Mouse (Mus musculus): ENCODE data around the gene Zfp217. TPM values are rescaled to one million over a fixed set of nuclear protein-coding genes. Genes with fewer than 3 reads are reported as not detected.

Gene Zfp217
- total and polyA plus RNA-seq, 3 experiments, result 5.3 to 12.1 (median 10.0) TPM

DNA sequence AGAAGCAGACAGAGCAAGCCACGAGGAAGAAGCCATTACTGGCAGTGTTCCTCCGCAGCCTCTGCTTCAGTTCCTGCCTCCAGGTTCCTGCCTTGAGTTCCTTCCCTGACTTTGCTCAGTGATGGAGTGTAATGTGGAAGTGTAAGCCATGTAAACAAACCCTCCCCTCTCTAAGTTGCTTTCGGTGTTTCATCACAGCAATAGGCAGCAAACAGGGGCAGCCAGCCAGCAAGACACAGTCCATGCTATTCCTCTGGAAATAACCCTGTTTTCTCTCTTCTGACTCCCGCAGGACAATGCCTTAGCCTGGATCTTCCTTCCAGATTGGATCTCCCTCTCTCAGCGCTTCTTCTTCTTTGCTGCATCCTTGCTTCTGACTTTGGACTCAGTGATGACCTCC, 77.9 kb downstream of the Zfp217 start:
- Histone ChIP-seq H3K4me3 (replicated peaks in 1 of 3; ENCODE audit: low read depth in 2 of 3, low read length in 2 of 3, poor library complexity in 1 of 3) (no peak overlapping the region), H3K4me2 (ENCODE audit: insufficient read depth, low read depth, poor library complexity, severe bottlenecking) (no peak overlapping the region), H3K4me1 (ENCODE audit: control insufficient read depth in 1 of 2, insufficient read depth in 2 of 2) (no peaks in the 10 kb centered on the region), H3K27me3 (replicated peaks) (peaks cover 5% of the 10 kb centered on the region), H3K9me3 (replicated peaks; ENCODE audit: low read length) (peaks cover 11% of the 10 kb centered on the region), H3K27ac (ENCODE audit: insufficient read depth, low read depth) (no peak overlapping the region), H3K36me3 (replicated peaks in 1 of 2; ENCODE audit: control insufficient read depth in 1 of 2, insufficient read depth in 1 of 2, low read length in 1 of 2) (no peaks in the 10 kb centered on the region), H3K79me2 (replicated peaks; ENCODE audit: control insufficient read depth, extremely low read depth, insufficient read depth, poor library complexity, severe bottlenecking) (no peaks in the 10 kb centered on the region), H3K9ac (ENCODE audit: insufficient read depth, low read depth) (no peak overlapping the region)
- dilution Hi-C loops (cut with MboI; ENCODE audit: extremely low pct_ligation_motif_present, extremely low pct_unique_long_range_greater_than_20kb, low sequenced_read_pairs), result no loop called here
- in situ Hi-C loops (cut with MboI; ENCODE audit: low pct_ligation_motif_present, low pct_unique_long_range_greater_than_20kb, low sequenced_read_pairs), result no loop called here
- TF ChIP-seq POLR2A (IDR thresholded peaks at IDR 0.05; ENCODE audit: low read depth, low read length) (no peak), USF1 (IDR thresholded peaks at IDR 0.05; ENCODE audit: low read depth, low read length) (no peak), IRF4 (IDR thresholded peaks at IDR 0.05; ENCODE audit: low read depth, low read length) (no peak), SIN3A (IDR thresholded peaks at IDR 0.05; ENCODE audit: low read length) (no peak), NELFE (IDR thresholded peaks at IDR 0.05; ENCODE audit: low read depth, low read length) (no peak), POLR2AphosphoS2 (IDR thresholded peaks at IDR 0.05; ENCODE audit: low read depth, low read length) (no peak), GABPA (IDR thresholded peaks at IDR 0.05; ENCODE audit: insufficient replicate concordance, low read depth, low read length) (no peak), BHLHE40 (IDR thresholded peaks at IDR 0.05; ENCODE audit: low read depth, low read length) (no peak), TBP (conservative IDR thresholded peaks at IDR 0.05; ENCODE audit: low read depth, low read length) (no peak), TCF12 (IDR thresholded peaks at IDR 0.05; ENCODE audit: low read depth, low read length) (no peak)
- no peak for DNase-seq (ENCODE audit: extremely low read depth)

DNA sequence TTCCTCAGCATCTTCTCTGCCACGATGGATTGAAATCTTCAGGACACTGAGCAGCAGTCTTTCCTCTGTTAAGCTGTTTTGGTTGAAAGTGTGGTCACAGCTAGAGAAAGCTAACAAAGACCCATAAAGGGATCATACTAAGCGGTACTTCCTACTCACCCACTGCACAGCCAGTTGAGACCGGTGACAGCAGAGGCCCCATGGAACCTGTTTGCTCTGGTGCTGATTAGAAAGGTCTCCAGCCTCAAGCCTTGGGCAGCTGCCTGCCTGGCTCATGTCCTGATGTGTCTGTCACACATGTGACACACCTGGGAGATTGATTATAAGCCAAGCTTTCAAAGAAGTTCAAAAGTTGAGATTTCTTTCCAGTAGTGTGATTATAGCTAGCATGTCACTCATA, 85.5 kb downstream of the Zfp217 start:
- Histone ChIP-seq H3K9ac (ENCODE audit: insufficient read depth, low read depth) (no peak overlapping the region), H3K27ac (ENCODE audit: insufficient read depth, low read depth) (no peak overlapping the region), H3K4me1 (ENCODE audit: control insufficient read depth in 1 of 2, insufficient read depth in 2 of 2) (no peaks in the 10 kb centered on the region), H3K36me3 (replicated peaks in 1 of 2; ENCODE audit: control insufficient read depth in 1 of 2, insufficient read depth in 1 of 2, low read length in 1 of 2) (no peaks in the 10 kb centered on the region), H3K4me3 (replicated peaks in 1 of 3; ENCODE audit: low read depth in 2 of 3, low read length in 2 of 3, poor library complexity in 1 of 3) (no peak overlapping the region), H3K27me3 (replicated peaks) (no peaks in the 10 kb centered on the region), H3K79me2 (replicated peaks; ENCODE audit: control insufficient read depth, extremely low read depth, insufficient read depth, poor library complexity, severe bottlenecking) (no peaks in the 10 kb centered on the region), H3K9me3 (replicated peaks; ENCODE audit: low read length) (peaks cover 25% of the 10 kb centered on the region), H3K4me2 (ENCODE audit: insufficient read depth, low read depth, poor library complexity, severe bottlenecking) (no peak overlapping the region)
- dilution Hi-C loops (cut with MboI; ENCODE audit: extremely low pct_ligation_motif_present, extremely low pct_unique_long_range_greater_than_20kb, low sequenced_read_pairs), result no loop called here
- no peak for DNase-seq (ENCODE audit: extremely low read depth)
- in situ Hi-C loops (cut with MboI; ENCODE audit: low pct_ligation_motif_present, low pct_unique_long_range_greater_than_20kb, low sequenced_read_pairs), result no loop called here
- TF ChIP-seq IRF4 (IDR thresholded peaks at IDR 0.05; ENCODE audit: low read depth, low read length) (no peak), JUN (IDR thresholded peaks at IDR 0.05; ENCODE audit: insufficient read depth, low read depth, low read length) (no peak), PAX5 (IDR thresholded peaks at IDR 0.05; ENCODE audit: low read length) (no peak), JUND (conservative IDR thresholded peaks at IDR 0.05; ENCODE audit: low read depth, low read length) (no peak), NELFE (IDR thresholded peaks at IDR 0.05; ENCODE audit: low read depth, low read length) (no peak), HCFC1 (IDR thresholded peaks at IDR 0.05; ENCODE audit: low read depth, low read length) (no peak), USF2 (conservative IDR thresholded peaks at IDR 0.05; ENCODE audit: low read depth, low read length) (no peak), POLR2AphosphoS2 (IDR thresholded peaks at IDR 0.05; ENCODE audit: low read depth, low read length) (no peak), KAT2A (IDR thresholded peaks at IDR 0.05; ENCODE audit: insufficient replicate concordance, low read length) (no peak), E2F4 (IDR thresholded peaks at IDR 0.05; ENCODE audit: insufficient replicate concordance, low read depth, low read length) (no peak), USF1 (IDR thresholded peaks at IDR 0.05; ENCODE audit: low read depth, low read length) (no peak), ZNF384 (IDR thresholded peaks at IDR 0.05; ENCODE audit: low read depth, low read length) (no peak), SMC3 (IDR thresholded peaks at IDR 0.05; ENCODE audit: low read depth, low read length) (no peak), MYC (IDR thresholded peaks at IDR 0.05; ENCODE audit: low read depth, low read length) (no peak)

Measured in CH12.LX (cell line).